Mouse (Mus musculus) thymus, adult 2 months (tissue): ENCODE data around the gene Tapbpl. TPM values are rescaled to one million over a fixed set of nuclear protein-coding genes. Genes with fewer than 3 reads are reported as not detected.
A peak's percentile ranks its signal among the peaks of the same experiment; 100 is the strongest.

ENCODE experiments used
- DNase-seq: peaks from one replicate; pipeline ENCODE4 v3.0.0; 2021
- H3K27ac ChIP-seq: fragments of 200-500 bp; 2 replicates; pipeline ENCODE4 v1.5.1; 2012; ENCODE audit warnings: low read length, control low read depth; ENCODE audit not compliant: control insufficient read depth, insufficient read depth
- H3K27me3 ChIP-seq: fragments of 200-500 bp; 2 replicates; pipeline ENCODE4 v1.6.1; 2012; ENCODE audit warnings: mild to moderate bottlenecking, low read length, moderate library complexity, mixed read lengths; ENCODE audit not compliant: control insufficient read depth, insufficient read depth
- H3K36me3 ChIP-seq: fragments of 200-500 bp; 2 replicates; pipeline ENCODE4 v1.6.1; 2012; ENCODE audit warnings: mild to moderate bottlenecking, low read length, moderate library complexity; ENCODE audit not compliant: control insufficient read depth, insufficient read depth
- H3K4me1 ChIP-seq: fragments of 200-500 bp; replicated peaks from 2 replicates; pipeline ENCODE4 v1.6.1; 2012; ENCODE audit warnings: low read length; ENCODE audit not compliant: control insufficient read depth, insufficient read depth
- H3K4me3 ChIP-seq: fragments of 200-500 bp; 2 replicates; pipeline ENCODE4 v1.5.1; 2012; ENCODE audit warnings: mild to moderate bottlenecking, low read length, control low read depth, moderate library complexity; ENCODE audit not compliant: control insufficient read depth, insufficient read depth
- CTCF ChIP-seq: fragments of 200-500 bp; IDR thresholded peaks from 2 replicates; pipeline ENCODE4 v1.5.1; 2012; ENCODE audit warnings: mild to moderate bottlenecking, control low read depth, low read length, moderate library complexity, borderline replicate concordance; ENCODE audit not compliant: control insufficient read depth, poor library complexity, insufficient read depth; ENCODE audit errors: extremely low read depth
- POLR2A ChIP-seq: fragments of 200-500 bp; IDR thresholded peaks from 2 replicates; pipeline ENCODE4 v1.6.1; 2012; ENCODE audit warnings: mild to moderate bottlenecking, low read length, control low read depth, moderate library complexity; ENCODE audit not compliant: control insufficient read depth, poor library complexity, insufficient read depth; ENCODE audit errors: extremely low read depth
- WGBS: fragments of 180-500 bp; shearing (Covaris S2); methylation state at CpG from one replicate; pipeline ENCODE4 v1.1.7; 2018; 5-methylcytosine and 5-hydroxymethylcytosine counted together
- polyA plus RNA-seq: library from polyadenylated mRNA; depleted of rRNA; stranded (reverse); fragments of >200 nt; gene quantifications from 2 replicates; pipeline ENCODE4 v1.2.3, GENCODE M21; 2012

Tapbpl gene
- polyA plus RNA-seq, 1 experiment = 67.6 TPM

GRCm38 (mm10) chr6:125256222-125256966, 24.7 kb upstream of the Tapbpl start:
- Histone ChIP-seq H3K27me3 (no peaks in the 10 kb centered on the region), H3K36me3 (no peaks in the 10 kb centered on the region), H3K27ac (no peak overlapping the region), H3K4me3 (no peak overlapping the region), H3K4me1 (peaks cover 30% of the 10 kb centered on the region)
- DNase-seq = no peak
- 91% methylated on average over 8 of the region's 8 CpGs for WGBS
- TF ChIP-seq CTCF = no peak
- no peak for TF ChIP-seq POLR2A

GRCm38 (mm10) chr6:125255516-125256044, 23.9 kb upstream of the Tapbpl start:
- peak; percentile 24 for DNase-seq

GRCm38 (mm10) chr6:125253863-125254715, 22.4 kb upstream of the Tapbpl start:
- no peaks in the 10 kb centered on the region for H3K27me3 ChIP-seq
- peaks cover 26% of the 10 kb centered on the region for H3K4me1 ChIP-seq
- H3K36me3 ChIP-seq = no peaks in the 10 kb centered on the region
- no peak overlapping the region for H3K4me3 ChIP-seq
- no peak for DNase-seq
- TF ChIP-seq POLR2A (no peak), CTCF (no peak)
- 33% methylated on average over 14 of the region's 14 CpGs for whole genome bisulfite sequencing
- H3K27ac ChIP-seq = no peak overlapping the region

More at GRCm38 (mm10) chr6:125255516-125256044, 23.9 kb upstream of the Tapbpl start:
- WGBS = 85% methylated on average over 7 of the region's 7 CpGs
- no peaks in the 10 kb centered on the region for H3K27me3 ChIP-seq
- H3K4me3 ChIP-seq = no peak overlapping the region
- H3K36me3 ChIP-seq = no peaks in the 10 kb centered on the region
- TF ChIP-seq POLR2A (no peak), CTCF (no peak)
- H3K4me1 ChIP-seq = peaks cover 30% of the 10 kb centered on the region
- no peak overlapping the region for H3K27ac ChIP-seq

- DNase-seq = no peak
- TF ChIP-seq CTCF (no peak), POLR2A (no peak)
- Histone ChIP-seq H3K36me3 (no peaks in the 10 kb centered on the region), H3K27ac (no peak overlapping the region), H3K4me1 (peaks cover 21% of the 10 kb centered on the region), H3K4me3 (no peak overlapping the region), H3K27me3 (no peaks in the 10 kb centered on the region)
- WGBS = 98% methylated on average over 8 of the region's 8 CpGs
Observed at GRCm38 (mm10) chr6:125252711-125253110, 21.1 kb upstream of the Tapbpl start.

GRCm38 (mm10) chr6:125252285-125252684, 20.6 kb upstream of the Tapbpl start:
- no peaks in the 10 kb centered on the region for H3K27me3 ChIP-seq
- TF ChIP-seq CTCF (no peak), POLR2A (no peak)
- H3K4me1 ChIP-seq = peaks cover 21% of the 10 kb centered on the region
- 64% methylated on average over 3 of the region's 3 CpGs for WGBS
- DNase-seq = no peak
- no peak overlapping the region for H3K27ac ChIP-seq
- no peaks in the 10 kb centered on the region for H3K36me3 ChIP-seq
- no peak overlapping the region for H3K4me3 ChIP-seq

- Histone ChIP-seq H3K4me1 (peaks cover 53% of the 10 kb centered on the region), H3K4me3 (no peak overlapping the region)
Observed at GRCm38 (mm10) chr6:125244551-125244950, 12.9 kb upstream of the Tapbpl start.

More at GRCm38 (mm10) chr6:125244551-125244950, 12.9 kb upstream of the Tapbpl start:
- no peak overlapping the region for H3K27ac ChIP-seq
- TF ChIP-seq POLR2A (no peak), CTCF (no peak)
- no peaks in the 10 kb centered on the region for H3K27me3 ChIP-seq
- H3K36me3 ChIP-seq = no peaks in the 10 kb centered on the region
- peak; percentile 77 for DNase-seq
- WGBS = 12% methylated on average over 1 of the region's 1 CpGs
